Mouse (Mus musculus): ENCODE results near the gene Epha1.

DNA sequence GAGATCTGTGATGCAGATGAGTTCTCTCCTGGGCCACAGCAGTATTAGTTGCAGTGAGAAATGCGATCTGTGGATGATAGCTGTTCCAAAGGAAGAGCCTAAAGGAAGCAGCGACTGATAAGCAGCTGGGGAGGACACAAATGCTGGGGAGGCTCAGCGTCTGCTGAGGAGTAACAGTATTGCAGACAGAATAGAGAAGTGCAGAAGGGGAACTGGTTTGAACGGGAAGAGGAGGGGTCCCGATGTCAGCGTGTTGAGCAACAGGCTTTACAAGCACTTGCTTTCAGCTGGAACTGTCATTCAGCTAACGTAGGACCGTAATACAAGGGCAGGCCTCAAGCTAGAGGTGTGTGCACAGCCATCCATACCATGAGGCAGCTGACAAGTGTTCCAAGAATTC lies 19.9 kb downstream of the Epha1 start:
- no peak for TF ChIP-seq CTCF (IDR thresholded peaks at IDR 0.05; ENCODE audit: low read depth)
- no peak for TF ChIP-seq EP300 (optimal IDR thresholded peaks at IDR 0.05)

Measured in stomach, postnatal 0 days (tissue).